Mouse (Mus musculus): ENCODE measurements at regions not wholly inside any gene's neighbourhood (a gene's known extent, or its start where the extent isn't known, plus 50 kb on each side); places are given as distances from the start of the nearest gene placed in this dataset.

DNA sequence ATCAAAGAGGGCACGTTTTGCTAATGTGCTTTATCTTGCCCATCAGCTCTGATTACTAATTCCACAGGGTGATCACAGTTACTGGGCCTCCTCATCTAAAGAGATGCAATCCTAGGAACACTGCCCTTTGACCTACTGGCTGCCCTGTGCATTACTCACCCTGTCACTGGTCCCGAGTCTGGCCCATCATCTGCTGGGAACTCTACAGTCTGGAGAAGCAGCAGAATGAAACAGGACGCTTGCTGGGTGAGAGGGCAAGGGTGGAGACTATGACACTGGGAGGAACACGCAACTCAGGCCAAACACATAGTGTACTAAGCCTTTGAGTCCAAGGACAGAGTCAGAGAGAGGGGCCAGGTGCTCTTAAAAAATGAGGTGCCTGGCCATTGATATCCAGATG lies 263.8 kb downstream of the Ets1 start:
- ATAC-seq (replicated peaks; ENCODE audit: low FRiP score, low TSS enrichment, poor library complexity, severe bottlenecking) = no peak

GRCm38 (mm10) chr9:32901287-32901686 lies 265.3 kb downstream of the Ets1 start:
- no peak for ATAC-seq (replicated peaks; ENCODE audit: low FRiP score, low TSS enrichment, poor library complexity, severe bottlenecking)

GRCm38 (mm10) chr9:32906233-32906872 lies 270.3 kb downstream of the Ets1 start:
- ATAC-seq (replicated peaks; ENCODE audit: low FRiP score, low TSS enrichment, poor library complexity, severe bottlenecking) = no peak

DNA sequence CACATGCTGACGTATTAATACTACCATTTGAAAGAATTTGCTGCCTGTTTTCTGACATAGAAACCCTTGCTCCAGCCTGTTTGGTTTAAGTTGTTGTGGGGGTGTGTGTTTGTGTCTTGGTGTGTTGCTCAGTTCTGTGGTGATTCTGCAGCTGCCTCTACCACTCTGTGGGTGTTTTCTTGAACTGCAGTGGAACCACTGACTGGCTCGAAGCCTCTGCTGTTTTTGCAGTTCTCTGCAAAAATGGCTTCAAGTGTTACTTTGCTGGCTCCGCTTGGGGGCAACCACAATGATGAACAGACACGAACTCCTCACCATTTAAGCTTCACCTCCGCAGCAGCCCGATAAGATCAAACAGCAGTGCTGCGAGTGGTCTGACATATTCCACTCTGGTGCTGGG lies 274.6 kb downstream of the Ets1 start:
- no peak for ATAC-seq (replicated peaks; ENCODE audit: low FRiP score, low TSS enrichment, poor library complexity, severe bottlenecking)

GRCm38 (mm10) chr9:32915633-32916032 lies 279.6 kb downstream of the Ets1 start:
- ATAC-seq (replicated peaks; ENCODE audit: low FRiP score, low TSS enrichment, poor library complexity, severe bottlenecking) = no peak

GRCm38 (mm10) chr9:32916731-32917130 lies 280.7 kb downstream of the Ets1 start:
- ATAC-seq (replicated peaks; ENCODE audit: low FRiP score, low TSS enrichment, poor library complexity, severe bottlenecking) = 0 out of 2 replicates have a peak, but pooled peaks have one; percentile 37

DNA sequence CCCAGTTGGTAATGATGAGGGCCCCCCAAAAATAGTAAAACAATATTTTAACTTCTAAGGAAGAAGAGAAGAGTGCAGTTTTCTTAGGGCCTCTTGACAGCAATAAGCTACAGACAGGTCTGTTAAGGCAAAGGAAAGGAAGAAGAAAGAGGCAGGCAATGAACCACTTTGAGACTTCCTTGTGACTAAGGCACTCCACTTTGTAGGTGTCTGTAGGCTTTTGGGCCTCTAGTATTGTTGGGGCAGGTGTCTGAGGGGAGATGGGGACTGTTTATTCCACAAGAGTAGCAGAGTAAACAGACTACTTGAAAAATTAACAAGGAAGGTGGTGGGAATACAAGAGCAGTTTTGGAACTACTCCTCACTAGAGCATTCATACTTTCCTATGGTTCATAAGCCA lies 287.9 kb downstream of the Ets1 start:
- no peak for ATAC-seq (replicated peaks; ENCODE audit: low FRiP score, low TSS enrichment, poor library complexity, severe bottlenecking)

DNA sequence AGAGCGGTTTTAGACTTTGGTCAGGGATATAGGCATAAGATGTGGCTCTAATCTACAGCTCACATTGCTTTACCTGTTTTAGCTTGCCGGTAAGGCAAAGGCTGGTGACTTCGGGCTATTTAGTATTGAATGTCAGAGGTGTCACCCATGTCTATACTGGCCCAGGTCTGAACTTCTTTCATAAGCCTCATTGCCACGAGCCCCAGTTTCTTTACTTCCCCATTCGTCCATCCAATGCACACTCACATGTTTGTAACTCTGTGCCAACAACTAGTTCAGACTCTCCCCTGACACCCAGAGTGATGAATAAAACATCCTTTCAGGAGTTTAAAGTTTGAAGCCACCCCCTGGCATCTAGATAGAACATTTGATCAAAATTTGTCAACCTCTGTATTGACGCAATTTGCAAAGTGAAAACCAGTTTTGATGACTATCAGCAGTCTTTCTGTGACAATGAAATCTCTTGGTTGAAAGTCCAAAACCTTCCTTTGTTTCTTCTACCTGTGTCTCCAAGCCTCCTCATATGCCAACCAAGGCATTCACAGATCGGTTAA lies 288.4 kb downstream of the Ets1 start:
- no peak for ATAC-seq (replicated peaks; ENCODE audit: low FRiP score, low TSS enrichment, poor library complexity, severe bottlenecking)

- no peak for ATAC-seq (replicated peaks; ENCODE audit: low FRiP score, low TSS enrichment, poor library complexity, severe bottlenecking)
These were observed 289.0 kb downstream of the Ets1 start for GRCm38 (mm10) chr9:32925036-32925435.

- ATAC-seq (replicated peaks; ENCODE audit: low FRiP score, low TSS enrichment, poor library complexity, severe bottlenecking) = no peak
These were observed 289.9 kb downstream of the Ets1 start for GRCm38 (mm10) chr9:32925720-32926595.

- ATAC-seq (replicated peaks; ENCODE audit: low FRiP score, low TSS enrichment, poor library complexity, severe bottlenecking) = no peak
These were observed 291.6 kb downstream of the Ets1 start for GRCm38 (mm10) chr9:32927656-32928055.

GRCm38 (mm10) chr9:32928289-32929000 lies 292.4 kb downstream of the Ets1 start:
- ATAC-seq (replicated peaks; ENCODE audit: low FRiP score, low TSS enrichment, poor library complexity, severe bottlenecking) = no peak

GRCm38 (mm10) chr9:32929331-32929730 lies 293.3 kb downstream of the Ets1 start:
- no peak for ATAC-seq (replicated peaks; ENCODE audit: low FRiP score, low TSS enrichment, poor library complexity, severe bottlenecking)

- ATAC-seq (replicated peaks; ENCODE audit: low FRiP score, low TSS enrichment, poor library complexity, severe bottlenecking) = no peak
These were observed 293.8 kb downstream of the Ets1 start for GRCm38 (mm10) chr9:32929826-32930225.

DNA sequence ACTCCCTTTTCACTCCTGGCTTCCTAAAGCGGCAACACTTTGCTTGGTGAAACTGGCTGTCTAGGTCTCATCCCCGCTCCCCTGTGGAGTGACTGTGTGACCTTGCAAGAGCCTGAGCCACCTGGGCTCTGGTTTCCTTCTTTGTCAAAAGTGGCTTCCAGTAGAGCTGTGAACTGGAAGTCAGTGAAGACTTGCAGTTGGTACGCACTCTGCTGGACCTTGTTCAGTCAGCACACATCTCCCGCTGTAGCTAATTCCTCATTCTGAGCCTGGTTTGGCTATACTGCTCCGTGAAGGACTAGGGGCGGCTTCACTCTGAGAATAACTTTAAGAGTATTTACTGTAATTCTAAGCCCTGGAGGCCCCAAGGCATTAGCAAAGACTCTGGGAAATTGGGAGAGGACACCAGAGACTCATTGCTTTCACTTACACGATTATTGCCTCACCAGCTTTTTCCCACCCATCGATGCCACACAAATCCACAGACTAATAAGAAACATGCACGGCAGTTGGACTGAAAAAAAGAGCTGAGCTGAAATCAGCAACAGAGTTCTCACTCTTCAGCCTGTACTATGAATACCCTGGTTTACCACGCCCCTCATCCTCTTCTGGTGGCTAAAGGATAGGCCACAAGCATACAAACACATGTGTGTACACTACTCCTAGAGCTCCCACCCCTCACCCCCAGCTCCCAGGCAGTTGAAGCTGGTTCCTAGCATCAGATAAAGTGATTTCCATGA lies 295.4 kb downstream of the Ets1 start:
- ATAC-seq (replicated peaks; ENCODE audit: low FRiP score, low TSS enrichment, poor library complexity, severe bottlenecking) = no peak

- no peak for ATAC-seq (replicated peaks; ENCODE audit: low FRiP score, low TSS enrichment, poor library complexity, severe bottlenecking)
These were observed 297.4 kb downstream of the Ets1 start for GRCm38 (mm10) chr9:32933237-32934071.

DNA sequence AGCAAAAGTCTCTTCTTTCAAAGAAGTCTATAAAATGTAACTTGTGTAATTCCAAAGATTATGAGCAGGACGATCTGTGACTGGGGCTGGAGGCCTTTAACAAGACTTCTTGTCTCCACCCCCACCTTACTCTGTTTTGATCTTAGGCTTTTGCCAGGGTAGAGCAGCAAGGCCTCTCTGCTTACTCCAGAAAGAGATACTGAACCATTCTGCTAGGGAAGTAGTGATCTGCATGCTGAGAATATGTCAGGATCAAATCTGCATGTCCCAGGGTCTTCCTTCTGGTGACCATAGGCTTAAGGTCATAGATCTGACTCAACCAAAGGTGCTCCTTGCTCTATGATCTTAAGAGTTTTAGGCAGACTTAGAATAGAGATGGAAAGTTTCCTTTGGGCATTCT lies 298.4 kb downstream of the Ets1 start:
- no peak for ATAC-seq (replicated peaks; ENCODE audit: low FRiP score, low TSS enrichment, poor library complexity, severe bottlenecking)

DNA sequence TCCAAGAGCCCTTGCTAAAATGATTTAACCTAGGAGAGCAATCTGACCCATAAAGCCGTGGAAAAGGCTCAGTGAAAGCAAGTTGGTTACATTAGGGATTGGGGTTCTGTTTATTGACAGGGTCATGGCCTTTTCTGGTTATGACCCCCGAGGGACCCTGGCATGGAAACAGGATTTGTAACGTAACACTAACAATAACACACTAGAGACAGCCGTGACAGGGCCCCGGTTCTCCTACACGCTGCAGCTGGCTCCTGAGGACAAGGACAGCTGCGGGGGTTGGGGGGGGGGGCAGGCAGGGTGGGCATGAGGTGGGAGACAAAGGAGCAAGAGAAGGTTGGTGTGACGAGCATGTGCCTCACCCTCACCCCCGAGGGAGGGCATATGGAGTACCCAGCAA lies 300.4 kb downstream of the Ets1 start:
- no peak for ATAC-seq (replicated peaks; ENCODE audit: low FRiP score, low TSS enrichment, poor library complexity, severe bottlenecking)

- ATAC-seq (replicated peaks; ENCODE audit: low FRiP score, low TSS enrichment, poor library complexity, severe bottlenecking) = no peak
These were observed 301.4 kb downstream of the Ets1 start for GRCm38 (mm10) chr9:32937391-32937790.

Data from megakaryocyte-erythroid progenitor cell, adult 5-6 weeks (primary cell).